21 mouse cellular contexts compared by ENCODE assay signal in genomic region chr11:5828509-5829191, GRCm38 (mm10). TPM values are rescaled to one million over a fixed set of nuclear protein-coding genes. Genes with fewer than 3 reads are reported as not detected.
DNase-seq lines count a peak whose midpoint lies in the region; ATAC-seq lines count a peak whose summit lies in the region.
"Had no signal": no experiment of that assay in that cellular context is flagged by ENCODE, and none has a peak within 500 bp of the region (broad histone marks: within the 10 kb centered on the region; RNA-seq: fewer than 3 reads in every experiment).

No protein-coding gene starts in this region.

- H3K36me3 ChIP-seq in heart, embryonic 15.5 days, result peaks cover 15% of the 10 kb centered on the region; the same call in 1 of the 2 replicates
- peaks cover 17% of the 10 kb centered on the region; the same call in 1 of the 2 replicates for H3K36me3 ChIP-seq in lung, embryonic 16.5 days (ENCODE audit: control insufficient read depth, insufficient read depth, low read length)

- H3K9ac ChIP-seq in heart, embryonic 15.5 days, result no peak overlapping the region
- H3K9ac ChIP-seq in lung, embryonic 16.5 days (ENCODE audit: low read length), result no peak overlapping the region
- H3K9ac ChIP-seq: embryonic facial prominence, embryonic 15.5 days; hindbrain, embryonic 15.5 days had no signal

- no peak for ATAC-seq in heart, embryonic 15.5 days (replicated peaks; ENCODE audit: insufficient number of reproducible peaks, insufficient read depth, low FRiP score, low read depth)
- peak; percentile 26 for ATAC-seq in lung, embryonic 16.5 days (ENCODE audit: low read depth)
- peak; percentile 37 to 50; a peak in 3 of 4 replicates for ATAC-seq in hematopoietic stem cell, adult 5-6 weeks (replicated peaks in 1 of 2; ENCODE audit: insufficient read depth in 1 of 2, low FRiP score in 2 of 2, low TSS enrichment in 1 of 2, low read depth in 1 of 2, poor library complexity in 2 of 2, severe bottlenecking in 2 of 2)
- ATAC-seq in inflammation-experienced regulatory T-cells, adult 6 months, result no peak
- ATAC-seq: forebrain, embryonic 14.5 days; intestine, postnatal 0 days; Patski had no signal

- H3K4me1 ChIP-seq in heart, embryonic 15.5 days (replicated peaks), result peaks cover 16% of the 10 kb centered on the region
- no peaks in the 10 kb centered on the region for H3K4me1 ChIP-seq in lung, embryonic 16.5 days (replicated peaks; ENCODE audit: control insufficient read depth, insufficient read depth, low read length)
- H3K4me1 ChIP-seq: embryonic facial prominence, embryonic 15.5 days; forebrain, embryonic 10.5 days; hindbrain, embryonic 15.5 days had no signal

- no peak overlapping the region for H3K4me2 ChIP-seq in heart, embryonic 15.5 days
- no peak overlapping the region for H3K4me2 ChIP-seq in lung, embryonic 16.5 days (ENCODE audit: low read depth, low read length)
- H3K4me2 ChIP-seq: embryonic facial prominence, embryonic 15.5 days; hindbrain, embryonic 15.5 days had no signal

- H3K4me3 ChIP-seq in heart, embryonic 15.5 days, result no peak overlapping the region
- no peak overlapping the region for H3K4me3 ChIP-seq in lung, embryonic 16.5 days (ENCODE audit: low read length)
- H3K4me3 ChIP-seq: embryonic facial prominence, embryonic 15.5 days; erythroblast, embryonic 14.5 days; forebrain, embryonic 10.5 days; hindbrain, embryonic 15.5 days had no signal

- DNase-seq in heart, postnatal 25 days (ENCODE audit: low spot score), result no peak
- DNase-seq in lung, postnatal 14 days, result no peak
- peak; percentile 26 for DNase-seq in ES-CJ7 (ENCODE audit: low read depth, low spot score)
- no peak for DNase-seq in testis, postnatal 10 days (ENCODE audit: low spot score)
- DNase-seq: adrenal gland, adult 8-10 months; adrenal gland, postnatal 36 days; cerebellum, adult 2 months; cerebellum, postnatal 10 days; embryo, embryonic 11 days; heart, postnatal 14 days had no signal

- 67% methylated on average over 11 of the region's 11 CpGs for WGBS in heart, embryonic 15.5 days
- 76% methylated on average over 11 of the region's 11 CpGs for WGBS in lung, embryonic 16.5 days

- intact Hi-C loops in heart, postnatal 25 days (cut with DNase I), result no loop called here

- H3K27ac ChIP-seq in heart, embryonic 15.5 days, result peak overlapping the region; percentile 44; the same call in 1 of the 2 replicates
- H3K27ac ChIP-seq in lung, embryonic 16.5 days (ENCODE audit: low read length), result no peak overlapping the region
- H3K27ac ChIP-seq: embryonic facial prominence, embryonic 15.5 days; forebrain, embryonic 10.5 days; hindbrain, embryonic 15.5 days had no signal

- no peaks in the 10 kb centered on the region for H3K27me3 ChIP-seq in heart, embryonic 15.5 days
- H3K27me3 ChIP-seq in lung, embryonic 16.5 days (ENCODE audit: control insufficient read depth, insufficient read depth, low read depth, low read length), result no peaks in the 10 kb centered on the region
- H3K27me3 ChIP-seq: embryonic facial prominence, embryonic 15.5 days; hindbrain, embryonic 15.5 days; Patski had no signal

- H3K9me3 ChIP-seq in heart, embryonic 15.5 days (replicated peaks), result no peaks in the 10 kb centered on the region
- no peaks in the 10 kb centered on the region for H3K9me3 ChIP-seq in lung, embryonic 16.5 days (ENCODE audit: control insufficient read depth, low read length)
- H3K9me3 ChIP-seq: embryonic facial prominence, embryonic 15.5 days; forebrain, embryonic 10.5 days; hindbrain, embryonic 15.5 days had no signal

RNA-seq across cellular contexts. Expression of gene Polm, which starts 9.2 kb away (rescaled TPM):
- polyA plus RNA-seq in heart, embryonic 15.5 days (2015; fragmentation: Nextera tagmentation; extraction: Ambion mirVana), result 6.0 and 7.6 TPM in 2 replicates
- total RNA-seq in heart, postnatal 25 days (2021), result 1 to 10 TPM; 3.0 to 3.6 TPM
- 8.0 and 8.4 TPM in 2 replicates for polyA plus RNA-seq in lung, embryonic 16.5 days (2015; fragmentation: Nextera tagmentation; extraction: Ambion mirVana)
- total RNA-seq in hematopoietic stem cell, adult 5-6 weeks (2017), result 1.4 and 5.1 TPM in 2 replicates
- 10 to 100 TPM; 15.9 to 27.5 (median 21.3) TPM for polyA plus RNA-seq in inflammation-experienced regulatory T-cells, adult 6 months (2017; shearing (Covaris generic))

RNA-seq across cellular contexts. Expression of gene Pgam2, which starts 25.1 kb away (rescaled TPM):
- polyA plus RNA-seq in heart, embryonic 15.5 days (2015; fragmentation: Nextera tagmentation; extraction: Ambion mirVana), result 876 and 993 TPM in 2 replicates
- total RNA-seq in heart, postnatal 25 days (2021), result 100 to 1,000 TPM; 914 to 924 TPM
- polyA plus RNA-seq in lung, embryonic 16.5 days (2015; fragmentation: Nextera tagmentation; extraction: Ambion mirVana), result 46.8 and 52.4 TPM in 2 replicates
- total RNA-seq in hematopoietic stem cell, adult 5-6 weeks (2017), result 1.2 TPM in 1 of 2 replicates, not detected in the other
- polyA plus RNA-seq in inflammation-experienced regulatory T-cells, adult 6 months (2017; shearing (Covaris generic)), result 1 to 10 TPM; 1.6 to 2.3 (median 2.3) TPM
- total RNA-seq: adrenal gland, adult 8-10 months; adrenal gland, postnatal 36 days had no signal
- polyA plus RNA-seq: erythroblast, embryonic 14.5 days had no signal

RNA-seq across cellular contexts. Expression of gene Aebp1, which starts 33.1 kb away (rescaled TPM):
- polyA plus RNA-seq in heart, embryonic 15.5 days (2015; fragmentation: Nextera tagmentation; extraction: Ambion mirVana), result 31.7 and 43.7 TPM in 2 replicates
- total RNA-seq in heart, postnatal 25 days (2021), result 10 to 100 TPM; 18.5 to 23.3 TPM
- 35.1 and 37.4 TPM in 2 replicates for polyA plus RNA-seq in lung, embryonic 16.5 days (2015; fragmentation: Nextera tagmentation; extraction: Ambion mirVana)
- total RNA-seq in hematopoietic stem cell, adult 5-6 weeks (2017), result 0.25 and 0.65 TPM in 2 replicates
- polyA plus RNA-seq in inflammation-experienced regulatory T-cells, adult 6 months (2017; shearing (Covaris generic)), result under 1 TPM in 2 of 3 experiments, not detected in 1; 0.13 to 0.90 TPM

RNA-seq across cellular contexts. Expression of gene Dbnl, which starts 40.4 kb away (rescaled TPM):
- 64.4 and 82.3 TPM in 2 replicates for polyA plus RNA-seq in heart, embryonic 15.5 days (2015; fragmentation: Nextera tagmentation; extraction: Ambion mirVana)
- total RNA-seq in heart, postnatal 25 days (2021), result 10 to 100 TPM; 26.1 to 27.2 TPM
- polyA plus RNA-seq in lung, embryonic 16.5 days (2015; fragmentation: Nextera tagmentation; extraction: Ambion mirVana), result 110 and 111 TPM in 2 replicates
- total RNA-seq in hematopoietic stem cell, adult 5-6 weeks (2017), result 71.7 and 93.2 TPM in 2 replicates
- polyA plus RNA-seq in inflammation-experienced regulatory T-cells, adult 6 months (2017; shearing (Covaris generic)), result 100 to 1,000 TPM; 127 to 153 (median 139) TPM

RNA-seq across cellular contexts. Expression of gene Pold2, which starts 49.4 kb away (rescaled TPM):
- polyA plus RNA-seq in heart, embryonic 15.5 days (2015; fragmentation: Nextera tagmentation; extraction: Ambion mirVana), result 96.4 and 112 TPM in 2 replicates
- total RNA-seq in heart, postnatal 25 days (2021), result 10 to 100 TPM; 29.2 to 33.2 TPM
- 127 and 139 TPM in 2 replicates for polyA plus RNA-seq in lung, embryonic 16.5 days (2015; fragmentation: Nextera tagmentation; extraction: Ambion mirVana)
- 39.9 and 55.8 TPM in 2 replicates for total RNA-seq in hematopoietic stem cell, adult 5-6 weeks (2017)
- polyA plus RNA-seq in inflammation-experienced regulatory T-cells, adult 6 months (2017; shearing (Covaris generic)), result 10 to 100 TPM; 22.6 to 33.0 (median 30.2) TPM

Comparison
In these comparisons a context has a peak if more than half of its experiments do, and no peak if none do; other contexts are left out.
1. ATAC-seq: peak in lung, embryonic 16.5 days (single experiment) and hematopoietic stem cell, adult 5-6 weeks (2 of 2); none in heart, embryonic 15.5 days (single experiment) and inflammation-experienced regulatory T-cells, adult 6 months (single experiment).
2. RNA of gene Pgam2, which starts 25.1 kb away (polyA plus RNA-seq): 876 to 993 TPM in heart, embryonic 15.5 days; 46.8 to 52.4 TPM in lung, embryonic 16.5 days and 1.6 to 2.3 TPM in inflammation-experienced regulatory T-cells, adult 6 months; every median in the first group is over 10 times any median in the second.
3. RNA of gene Aebp1, which starts 33.1 kb away (polyA plus RNA-seq): 35.1 to 37.4 TPM in lung, embryonic 16.5 days and 31.7 to 43.7 TPM in heart, embryonic 15.5 days; 0.13 to 0.90 TPM in inflammation-experienced regulatory T-cells, adult 6 months; every median in the first group is over 10 times any median in the second.